Mouse (Mus musculus) MEL (cell line): ENCODE results near the gene Inpp5d.

ENCODE experiments used
- CTCF ChIP-seq, 3 experiments: IDR thresholded peaks in 2 of 3; conservative IDR thresholded peaks in 1 of 3; 2 replicates each; pipeline ENCODE4 v1.5.1; 2011 to 2012; ENCODE audit warnings: low read length in 3 of 3, low read depth in 2 of 3, mild to moderate bottlenecking in 2 of 3, improper control_type of control experiment in 1 of 3, inconsistent platforms in 1 of 3, mixed read lengths in 1 of 3, moderate library complexity in 1 of 3; ENCODE audit not compliant: control insufficient read depth in 1 of 3, insufficient read depth in 1 of 3, poor library complexity in 1 of 3, severe bottlenecking in 1 of 3
- E2F4 ChIP-seq: IDR thresholded peaks from 2 replicates; pipeline ENCODE4 v1.6.1; 2011; ENCODE audit warnings: low read depth, low read length, improper control_type of control experiment, borderline replicate concordance
- JUND ChIP-seq: IDR thresholded peaks from 2 replicates; pipeline ENCODE4 v1.6.1; 2011; ENCODE audit warnings: low read depth, mild to moderate bottlenecking, improper control_type of control experiment, low read length
- POLR2A ChIP-seq, 2 experiments: IDR thresholded peaks; 2 replicates each; pipeline ENCODE4 v1.6.1; 2011 to 2012; ENCODE audit warnings: low read length in 2 of 2, mild to moderate bottlenecking in 2 of 2, control low read depth in 1 of 2, improper control_type of control experiment in 1 of 2, low read depth in 1 of 2, moderate library complexity in 1 of 2; ENCODE audit not compliant: control insufficient read depth in 1 of 2, insufficient read depth in 1 of 2, poor library complexity in 1 of 2
- POLR2AphosphoS5 ChIP-seq: IDR thresholded peaks from 2 replicates; pipeline ENCODE4 v1.6.1; 2012; ENCODE audit warnings: low read depth, borderline replicate concordance, mild to moderate bottlenecking, inconsistent platforms, low read length, moderate library complexity, mixed read lengths
- USF1 ChIP-seq: IDR thresholded peaks from 2 replicates; pipeline ENCODE4 v1.6.1; 2014; ENCODE audit warnings: low read depth, mild to moderate bottlenecking, inconsistent platforms, low read length, improper control_type of control experiment, moderate library complexity

- TF ChIP-seq E2F4 (no peak), CTCF (IDR thresholded peaks at IDR 0.05 in 2 of 3, conservative IDR thresholded peaks at IDR 0.05 in 1 of 3; ENCODE audit: control insufficient read depth in 1 of 3, insufficient read depth in 1 of 3, low read depth in 2 of 3, low read length in 3 of 3, poor library complexity in 1 of 3, severe bottlenecking in 1 of 3) (no peak), USF1 (no peak), POLR2AphosphoS5 (no peak), JUND (no peak), POLR2A (IDR thresholded peaks at IDR 0.05; ENCODE audit: control insufficient read depth in 1 of 2, insufficient read depth in 1 of 2, low read depth in 1 of 2, low read length in 2 of 2, poor library complexity in 1 of 2) (no peak)
Observed at GRCm38 (mm10) chr1:87704230-87704629, 84.1 kb downstream of the Inpp5d start.
